9 mouse cellular contexts compared by ENCODE assay signal in genomic region chr5:114596604-114597003, GRCm38 (mm10). TPM values are rescaled to one million over a fixed set of nuclear protein-coding genes. Genes with fewer than 3 reads are reported as not detected.
A peak's percentile ranks its signal among the peaks of the same experiment; 100 is the strongest.
DNase-seq lines count a peak whose midpoint lies in the region; ATAC-seq and TF ChIP-seq lines count a peak whose summit lies in the region.
"Had no signal": no experiment of that assay in that cellular context is flagged by ENCODE, and none has a peak within 500 bp of the region (broad histone marks: within the 10 kb centered on the region; RNA-seq: fewer than 3 reads in every experiment).

No protein-coding gene starts in this region.

- no peak overlapping the region for H3K4me2 ChIP-seq in midbrain, embryonic 11.5 days
- H3K4me2 ChIP-seq in midbrain, postnatal 0 days (ENCODE audit: low read depth, low read length, poor library complexity, severe bottlenecking), result no peak overlapping the region
- H3K4me2 ChIP-seq in heart, embryonic 11.5 days, result no peak overlapping the region
- H3K4me2 ChIP-seq: limb, embryonic 13.5 days had no signal

- no peak overlapping the region for H3K4me3 ChIP-seq in midbrain, embryonic 11.5 days (ENCODE audit: low read depth, low read length)
- H3K4me3 ChIP-seq in midbrain, postnatal 0 days (ENCODE audit: low read depth, low read length), result no peak overlapping the region
- no peak overlapping the region for H3K4me3 ChIP-seq in heart, embryonic 11.5 days (ENCODE audit: low read depth, low read length)
- H3K4me3 ChIP-seq in liver, adult 2 months (ENCODE audit: insufficient read depth, low read depth, low read length), result no peak overlapping the region
- H3K4me3 ChIP-seq in spleen, adult 2 months (ENCODE audit: extremely low read depth, insufficient read depth, insufficient read length), result peak overlapping the region; percentile 29
- H3K4me3 ChIP-seq: limb, embryonic 13.5 days had no signal

- H3K36me3 ChIP-seq in midbrain, embryonic 11.5 days (ENCODE audit: control insufficient read depth, insufficient read depth, low read length), result peaks cover 3% of the 10 kb centered on the region; the same call in 1 of the 2 replicates
- peaks cover 7% of the 10 kb centered on the region for H3K36me3 ChIP-seq in midbrain, postnatal 0 days (ENCODE audit: insufficient read depth, low read length)
- H3K36me3 ChIP-seq in heart, embryonic 11.5 days (ENCODE audit: control insufficient read depth, insufficient read depth, low read length), result no peaks in the 10 kb centered on the region
- H3K36me3 ChIP-seq in liver, adult 2 months (ENCODE audit: control insufficient read depth, insufficient read depth, low read length), result no peaks in the 10 kb centered on the region
- no peaks in the 10 kb centered on the region for H3K36me3 ChIP-seq in spleen, adult 2 months (ENCODE audit: control insufficient read depth, insufficient read depth, low read length)
- H3K36me3 ChIP-seq: limb, embryonic 13.5 days had no signal

- no peaks in the 10 kb centered on the region for H3K9me3 ChIP-seq in midbrain, embryonic 11.5 days (ENCODE audit: control insufficient read depth, low read length)
- H3K9me3 ChIP-seq in midbrain, postnatal 0 days (ENCODE audit: low read length), result no peaks in the 10 kb centered on the region
- H3K9me3 ChIP-seq in heart, embryonic 11.5 days (replicated peaks; ENCODE audit: control insufficient read depth, low read length), result no peaks in the 10 kb centered on the region
- H3K9me3 ChIP-seq: limb, embryonic 13.5 days had no signal

- TF ChIP-seq CTCF in midbrain, postnatal 0 days (IDR thresholded peaks at IDR 0.05), result no peak
- no peak for TF ChIP-seq CTCF in liver, adult 2 months (IDR thresholded peaks at IDR 0.05; ENCODE audit: low read depth, low read length)
- TF ChIP-seq CTCF in spleen, adult 2 months (IDR thresholded peaks at IDR 0.05; ENCODE audit: extremely low read depth, insufficient read depth, insufficient read length, insufficient replicate concordance), result no peak

- no peak for DNase-seq in midbrain, embryonic 11.5 days (ENCODE audit: low spot score, missing footprints)
- no peak for DNase-seq in midbrain, postnatal 0 days (ENCODE audit: low spot score)
- DNase-seq in liver, adult 2 months (ENCODE audit: extremely low read depth, low read depth, low spot score), result peak; percentile 63
- DNase-seq in spleen, adult 2 months (ENCODE audit: low read depth in 1 of 2, low spot score in 2 of 2), result peak; percentile 42 to 76
- no peak for DNase-seq in urinary bladder, postnatal 10 days (ENCODE audit: low spot score)
- no peak for DNase-seq in cerebellum, adult 8-10 months
- no peak for DNase-seq in frontal cortex, postnatal 14 days (ENCODE audit: low spot score in 2 of 2)

- H3K79me2 ChIP-seq in liver, adult 2 months (ENCODE audit: control insufficient read depth, insufficient read depth, low read length), result peaks cover 4% of the 10 kb centered on the region; the same call in 1 of the 2 replicates

- TF ChIP-seq POLR2A in liver, adult 2 months (IDR thresholded peaks at IDR 0.05; ENCODE audit: extremely low read depth, insufficient read depth, low read length), result no peak
- TF ChIP-seq POLR2A in spleen, adult 2 months (IDR thresholded peaks at IDR 0.05; ENCODE audit: low read depth, low read length), result peak; percentile 36

- H3K4me1 ChIP-seq in midbrain, embryonic 11.5 days (ENCODE audit: control insufficient read depth, insufficient read depth, low read length), result peaks cover 31% of the 10 kb centered on the region
- peaks cover 15% of the 10 kb centered on the region for H3K4me1 ChIP-seq in midbrain, postnatal 0 days (ENCODE audit: insufficient read depth, low read length)
- peaks cover 33% of the 10 kb centered on the region for H3K4me1 ChIP-seq in heart, embryonic 11.5 days (ENCODE audit: control insufficient read depth, insufficient read depth, low read length)
- H3K4me1 ChIP-seq in liver, adult 2 months (ENCODE audit: control insufficient read depth, insufficient read depth, low read length), result peaks cover 17% of the 10 kb centered on the region
- peaks cover 39% of the 10 kb centered on the region; the same call in 1 of the 2 replicates for H3K4me1 ChIP-seq in spleen, adult 2 months (ENCODE audit: control insufficient read depth, insufficient read depth, insufficient read length)

- H3K27ac ChIP-seq in midbrain, embryonic 11.5 days (ENCODE audit: low read depth, low read length), result 0 out of 2 replicates have a peak overlapping the region, but pooled peaks have one; percentile 6
- H3K27ac ChIP-seq in midbrain, postnatal 0 days (ENCODE audit: low read depth, low read length), result no peak overlapping the region
- H3K27ac ChIP-seq in heart, embryonic 11.5 days (ENCODE audit: low read depth, low read length), result no peak overlapping the region
- peak overlapping the region; percentile 33 for H3K27ac ChIP-seq in liver, adult 2 months (replicated peaks; ENCODE audit: insufficient read depth, low read depth, low read length)
- H3K27ac ChIP-seq in spleen, adult 2 months (ENCODE audit: insufficient read depth, low read length), result peak overlapping the region; percentile 85
- H3K27ac ChIP-seq: limb, embryonic 13.5 days had no signal

- no peaks in the 10 kb centered on the region for H3K27me3 ChIP-seq in midbrain, embryonic 11.5 days (ENCODE audit: control insufficient read depth, insufficient read depth, low read length)
- H3K27me3 ChIP-seq in midbrain, postnatal 0 days (ENCODE audit: insufficient read depth, low read length), result no peaks in the 10 kb centered on the region
- no peaks in the 10 kb centered on the region; the same call in 1 of the 2 replicates for H3K27me3 ChIP-seq in heart, embryonic 11.5 days (ENCODE audit: control insufficient read depth, insufficient read depth, low read length)
- H3K27me3 ChIP-seq in liver, adult 2 months (ENCODE audit: control insufficient read depth, insufficient read depth, low read length), result no peaks in the 10 kb centered on the region
- no peaks in the 10 kb centered on the region for H3K27me3 ChIP-seq in spleen, adult 2 months (ENCODE audit: control insufficient read depth, insufficient read depth, low read length)

- WGBS in midbrain, embryonic 11.5 days, result 26% methylated on average over 10 of the region's 10 CpGs
- whole genome bisulfite sequencing in midbrain, postnatal 0 days, result 32% methylated on average over 10 of the region's 10 CpGs
- WGBS in heart, embryonic 11.5 days (ENCODE audit: insufficient replicate concordance), result 38% methylated on average over 10 of the region's 10 CpGs
- WGBS in liver, adult 2 months, result 8% methylated on average over 10 of the region's 10 CpGs
- 8% methylated on average over 10 of the region's 10 CpGs for WGBS in spleen, adult 2 months

- H3K9ac ChIP-seq in midbrain, embryonic 11.5 days (ENCODE audit: low read length), result no peak overlapping the region
- H3K9ac ChIP-seq in midbrain, postnatal 0 days (replicated peaks; ENCODE audit: low read length, poor library complexity, severe bottlenecking), result no peak overlapping the region
- peak overlapping the region; percentile 22; the same call in 1 of the 2 replicates for H3K9ac ChIP-seq in heart, embryonic 11.5 days (ENCODE audit: low read depth, low read length)
- no peak overlapping the region for H3K9ac ChIP-seq in liver, adult 2 months (ENCODE audit: low read depth, low read length)
- H3K9ac ChIP-seq: limb, embryonic 13.5 days had no signal

- peak; percentile 54; the same call in 1 of the 2 replicates for ATAC-seq in midbrain, embryonic 11.5 days (ENCODE audit: low FRiP score)
- no peak for ATAC-seq in midbrain, postnatal 0 days (ENCODE audit: low FRiP score)
- no peak for ATAC-seq in heart, embryonic 11.5 days (replicated peaks; ENCODE audit: insufficient number of reproducible peaks, low FRiP score, low TSS enrichment)

RNA-seq across cellular contexts. Expression of gene Fam222a, which starts 28.8 kb away (rescaled TPM):
- polyA plus RNA-seq in midbrain, embryonic 11.5 days (2014; fragmentation: Nextera tagmentation; extraction: Ambion mirVana), result 5.8 and 6.7 TPM in 2 replicates
- total RNA-seq in midbrain, postnatal 0 days (2014; rRNA removed), result 5.6 and 10.4 TPM in 2 replicates
- polyA plus RNA-seq in midbrain, postnatal 0 days (2015; fragmentation: Nextera tagmentation; extraction: Ambion mirVana), result 3.5 and 4.2 TPM in 2 replicates
- polyA plus RNA-seq in heart, embryonic 11.5 days (2014; fragmentation: Nextera tagmentation; extraction: Ambion mirVana), result 0.55 and 0.79 TPM in 2 replicates
- 0.09 and 0.60 TPM in 2 replicates for total RNA-seq in liver, adult 2 months (2014; rRNA removed)
- polyA plus RNA-seq in liver, adult 2 months (2012; rRNA removed), result 1.2 and 1.4 TPM in 2 replicates
- 2.8 and 4.6 TPM in 2 replicates for polyA plus RNA-seq in spleen, adult 2 months (2012; rRNA removed)

Comparison
In these comparisons a context has a peak if more than half of its experiments do, and no peak if none do; other contexts are left out.
1. H3K27ac ChIP-seq: peak in midbrain, embryonic 11.5 days (single experiment), liver, adult 2 months (single experiment) and spleen, adult 2 months (single experiment); none in midbrain, postnatal 0 days (single experiment) and heart, embryonic 11.5 days (single experiment).
2. DNase-seq: peak in liver, adult 2 months (single experiment) and spleen, adult 2 months (2 of 2); none in midbrain, embryonic 11.5 days (single experiment), midbrain, postnatal 0 days (single experiment), urinary bladder, postnatal 10 days (single experiment), cerebellum, adult 8-10 months (single experiment) and frontal cortex, postnatal 14 days (0 of 2).